Mouse (Mus musculus): ENCODE results near the gene Gm11564. TPM values are rescaled to one million over a fixed set of nuclear protein-coding genes. Genes with fewer than 3 reads are reported as not detected.
"Not testable (repeated sequence)": the region's sequence is repeated elsewhere in the genome, so short reads cannot be mapped to it uniquely, and the experiment has no call there.

Gm11564 gene
- total RNA-seq (2021), result not detected

GRCm38 (mm10) chr11:99815566-99815965, at the start of gene Gm11564:
TSS of gene Gm11564 (minus strand) at chr11:99815666.
- DNase-seq, result not testable (repeated sequence)

- DNase-seq, result not testable (repeated sequence)
These were observed 48.7 kb upstream of the Gm11564 start, which contains the start of gene Gm11559 for GRCm38 (mm10) chr11:99864176-99864575. TSS of gene Gm11559 (plus strand) at chr11:99864476.

GRCm38 (mm10) chr11:99858761-99859160, 43.3 kb upstream of the Gm11564 start:
- DNase-seq, result no peak

GRCm38 (mm10) chr11:99857617-99858016, 42.2 kb upstream of the Gm11564 start, which contains the start of gene Gm11568:
TSS of gene Gm11568 (plus strand) at chr11:99857917.
- no peak for DNase-seq

GRCm38 (mm10) chr11:99854121-99854520, 38.7 kb upstream of the Gm11564 start:
- no peak for DNase-seq

- no peak for DNase-seq
These were observed 36.0 kb upstream of the Gm11564 start, which contains the start of gene Krtap4-16 for GRCm38 (mm10) chr11:99851508-99851907. TSS of gene Krtap4-16 (minus strand) at chr11:99851608.

- no peak for DNase-seq
These were observed 31.3 kb upstream of the Gm11564 start for GRCm38 (mm10) chr11:99846746-99847145.

- no peak for DNase-seq
These were observed 26.7 kb upstream of the Gm11564 start for GRCm38 (mm10) chr11:99842185-99842584.

- no peak for DNase-seq
These were observed 22.5 kb upstream of the Gm11564 start, which contains the start of gene 2300003K06Rik for GRCm38 (mm10) chr11:99837966-99838365. TSS of gene 2300003K06Rik (minus strand) at chr11:99838066.

GRCm38 (mm10) chr11:99809792-99810191, 5.7 kb downstream of the Gm11564 start, which contains the start of gene Krtap4-13:
TSS of gene Krtap4-13 (minus strand) at chr11:99809892.
- not testable (repeated sequence) for DNase-seq

GRCm38 (mm10) chr11:99804346-99804745, 11.1 kb downstream of the Gm11564 start, which contains the start of gene Gm11554:
TSS of gene Gm11554 (minus strand) at chr11:99804446.
- DNase-seq, result not testable (repeated sequence)

GRCm38 (mm10) chr11:99798832-99799231, 16.6 kb downstream of the Gm11564 start, which contains the start of gene Gm11569:
TSS of gene Gm11569 (minus strand) at chr11:99798932.
- DNase-seq, result not testable (repeated sequence)

- DNase-seq, result no peak
These were observed 22.1 kb downstream of the Gm11564 start, which contains the start of gene Gm11596 for GRCm38 (mm10) chr11:99793367-99793766. TSS of gene Gm11596 (minus strand) at chr11:99793467.

GRCm38 (mm10) chr11:99784900-99785299, 30.6 kb downstream of the Gm11564 start, which contains the start of gene Krtap4-9:
TSS of gene Krtap4-9 (plus strand) at chr11:99785200.
- not testable (repeated sequence) for DNase-seq

- DNase-seq, result no peak
These were observed 34.9 kb downstream of the Gm11564 start, which contains the start of gene Krtap4-8 for GRCm38 (mm10) chr11:99780604-99781003. TSS of gene Krtap4-8 (minus strand) at chr11:99780704.

GRCm38 (mm10) chr11:99778401-99778800, 37.1 kb downstream of the Gm11564 start:
- no peak for DNase-seq

- not testable (repeated sequence) for DNase-seq
These were observed 42.7 kb downstream of the Gm11564 start, which contains the start of gene Gm11595 for GRCm38 (mm10) chr11:99772813-99773212. TSS of gene Gm11595 (minus strand) at chr11:99772913.

- DNase-seq, result no peak
These were observed 47.1 kb downstream of the Gm11564 start for GRCm38 (mm10) chr11:99768410-99768809.

Other genes with a start within 250 kb of the Gm11564 start
- not detected for gene Krtap3-1, start 249.0 kb downstream of the Gm11564 start, total RNA-seq (2021)
- not detected for gene Krtap1-5, start 234.7 kb downstream of the Gm11564 start, total RNA-seq (2021)
- not detected for gene Krtap1-4, start 232.0 kb downstream of the Gm11564 start, total RNA-seq (2021)
- gene Krtap1-3, start 224.3 kb downstream of the Gm11564 start, total RNA-seq (2021), result not detected
- gene Krtap9-3, start 217.6 kb downstream of the Gm11564 start, total RNA-seq (2021), result not detected
- gene Gm11938, start 212.4 kb downstream of the Gm11564 start, total RNA-seq (2021), result not detected
- gene Gm11937, start 205.5 kb downstream of the Gm11564 start, total RNA-seq (2021), result not detected
- not detected for gene Krtap2-4, start 200.8 kb downstream of the Gm11564 start, total RNA-seq (2021)
- not detected for gene Gm11562, start 195.2 kb downstream of the Gm11564 start, total RNA-seq (2021)
- gene Krtap4-1, start 187.4 kb downstream of the Gm11564 start, total RNA-seq (2021), result not detected
- gene Krtap4-2, start 180.6 kb downstream of the Gm11564 start, total RNA-seq (2021), result not detected
- gene Krtap4-7, start 171.6 kb downstream of the Gm11564 start, total RNA-seq (2021), result not detected
- gene Gm11555, start 165.4 kb downstream of the Gm11564 start, total RNA-seq (2021), result not detected
- gene Gm11563, start 156.7 kb downstream of the Gm11564 start, total RNA-seq (2021), result not detected
- not detected for gene Krtap4-6, start 149.7 kb downstream of the Gm11564 start, total RNA-seq (2021)
- gene Gm14190, start 124.9 kb downstream of the Gm11564 start, total RNA-seq (2021), result not detected
- gene Gm14180, start 81.4 kb downstream of the Gm11564 start, total RNA-seq (2021), result not detected
- not detected for gene Gm11595, start 42.8 kb downstream of the Gm11564 start, total RNA-seq (2021)
- not detected for gene Krtap4-8, start 35.0 kb downstream of the Gm11564 start, total RNA-seq (2021)
- not detected for gene Krtap4-9, start 30.5 kb downstream of the Gm11564 start, total RNA-seq (2021)
- not detected for gene Gm11596, start 22.2 kb downstream of the Gm11564 start, total RNA-seq (2021)
- not detected for gene Gm11569, start 16.7 kb downstream of the Gm11564 start, total RNA-seq (2021)
- not detected for gene Gm11554, start 11.2 kb downstream of the Gm11564 start, total RNA-seq (2021)
- gene Krtap4-13, start 5.8 kb downstream of the Gm11564 start, total RNA-seq (2021), result not detected
- not detected for gene 2300003K06Rik, start 22.4 kb upstream of the Gm11564 start, total RNA-seq (2021)
- not detected for gene Krtap4-16, start 35.9 kb upstream of the Gm11564 start, total RNA-seq (2021)
- not detected for gene Gm11568, start 42.3 kb upstream of the Gm11564 start, total RNA-seq (2021)
- not detected for gene Gm11559, start 48.8 kb upstream of the Gm11564 start, total RNA-seq (2021)
- gene Krtap9-1, start 57.7 kb upstream of the Gm11564 start, total RNA-seq (2021), result not detected
- not detected for gene Gm11567, start 63.5 kb upstream of the Gm11564 start, total RNA-seq (2021)
- gene Krtap31-1, start 92.3 kb upstream of the Gm11564 start, total RNA-seq (2021), result not detected
- not detected for gene Gm11565, start 99.1 kb upstream of the Gm11564 start, total RNA-seq (2021)
- not detected for gene Krtap31-2, start 120.6 kb upstream of the Gm11564 start, total RNA-seq (2021)
- gene Krtap9-5, start 132.8 kb upstream of the Gm11564 start, total RNA-seq (2021), result not detected
- not detected for gene Krtap29-1, start 163.4 kb upstream of the Gm11564 start, total RNA-seq (2021)
- not detected for gene Krtap16-1, start 170.9 kb upstream of the Gm11564 start, total RNA-seq (2021)
- gene Krtap17-1, start 178.3 kb upstream of the Gm11564 start, total RNA-seq (2021), result not detected
- not detected for gene Krt33a, start 200.5 kb upstream of the Gm11564 start, total RNA-seq (2021)
- not detected for gene Krt33b, start 214.2 kb upstream of the Gm11564 start, total RNA-seq (2021)
- gene Krt34, start 225.9 kb upstream of the Gm11564 start, total RNA-seq (2021), result not detected
- not detected for gene Krt31, start 234.9 kb upstream of the Gm11564 start, total RNA-seq (2021)